Mouse (Mus musculus) embryonic facial prominence, embryonic 15.5 days (tissue): Measurements from ENCODE around the gene Fut2. TPM values are rescaled to one million over a fixed set of nuclear protein-coding genes. Genes with fewer than 3 reads are reported as not detected.

Source experiments
- ATAC-seq: fragments of 200-750 bp; cut with Nextera tagmentation; 2 replicates; pipeline ENCODE4 v1.8.0; 2017; ENCODE audit warnings: low read depth, moderate TSS enrichment; ENCODE audit not compliant: insufficient number of reproducible peaks, low FRiP score, low TSS enrichment
- H3K27ac ChIP-seq: fragments of 300-500 bp; sonication (generic); replicated peaks from 2 replicates; pipeline ENCODE4 v1.5.1; 2015; ENCODE audit warnings: mild to moderate bottlenecking, inconsistent platforms
- H3K27me3 ChIP-seq: fragments of 300-500 bp; sonication (generic); 2 replicates; pipeline ENCODE4 v1.6.1; 2015; ENCODE audit warnings: inconsistent platforms
- H3K36me3 ChIP-seq: fragments of 300-500 bp; sonication (generic); 2 replicates; pipeline ENCODE4 v1.6.1; 2015; ENCODE audit warnings: mild to moderate bottlenecking, inconsistent platforms
- H3K4me1 ChIP-seq: fragments of 300-500 bp; sonication (generic); 2 replicates; pipeline ENCODE4 v1.6.1; 2015; ENCODE audit warnings: inconsistent platforms
- H3K4me2 ChIP-seq: fragments of 300-500 bp; sonication (generic); replicated peaks from 2 replicates; pipeline ENCODE4 v1.6.1; 2015; ENCODE audit warnings: mild to moderate bottlenecking, inconsistent platforms
- H3K4me3 ChIP-seq: fragments of 300-500 bp; sonication (generic); replicated peaks from 2 replicates; pipeline ENCODE4 v1.5.1; 2015; ENCODE audit warnings: mild to moderate bottlenecking, inconsistent platforms
- H3K9ac ChIP-seq: fragments of 300-500 bp; sonication (generic); 2 replicates; pipeline ENCODE4 v1.6.1; 2015; ENCODE audit warnings: inconsistent platforms
- H3K9me3 ChIP-seq: fragments of 300-500 bp; sonication (generic); replicated peaks from 2 replicates; pipeline ENCODE4 v1.6.1; 2016; ENCODE audit warnings: inconsistent platforms
- WGBS: fragments of 180-500 bp; shearing (Covaris S2); methylation state at CpG from one replicate; pipeline ENCODE4 v1.1.7; 2015; 5-methylcytosine and 5-hydroxymethylcytosine counted together
- polyA plus RNA-seq: library from polyadenylated mRNA; unstranded; fragments of >200 nt; fragmentation: Nextera tagmentation; extraction: Ambion mirVana; gene quantifications from 2 replicates; pipeline ENCODE4 v1.2.1, GENCODE M21; 2015

Fut2 gene
- polyA plus RNA-seq, 1 experiment from 2014 or later: 6.5 TPM

DNA sequence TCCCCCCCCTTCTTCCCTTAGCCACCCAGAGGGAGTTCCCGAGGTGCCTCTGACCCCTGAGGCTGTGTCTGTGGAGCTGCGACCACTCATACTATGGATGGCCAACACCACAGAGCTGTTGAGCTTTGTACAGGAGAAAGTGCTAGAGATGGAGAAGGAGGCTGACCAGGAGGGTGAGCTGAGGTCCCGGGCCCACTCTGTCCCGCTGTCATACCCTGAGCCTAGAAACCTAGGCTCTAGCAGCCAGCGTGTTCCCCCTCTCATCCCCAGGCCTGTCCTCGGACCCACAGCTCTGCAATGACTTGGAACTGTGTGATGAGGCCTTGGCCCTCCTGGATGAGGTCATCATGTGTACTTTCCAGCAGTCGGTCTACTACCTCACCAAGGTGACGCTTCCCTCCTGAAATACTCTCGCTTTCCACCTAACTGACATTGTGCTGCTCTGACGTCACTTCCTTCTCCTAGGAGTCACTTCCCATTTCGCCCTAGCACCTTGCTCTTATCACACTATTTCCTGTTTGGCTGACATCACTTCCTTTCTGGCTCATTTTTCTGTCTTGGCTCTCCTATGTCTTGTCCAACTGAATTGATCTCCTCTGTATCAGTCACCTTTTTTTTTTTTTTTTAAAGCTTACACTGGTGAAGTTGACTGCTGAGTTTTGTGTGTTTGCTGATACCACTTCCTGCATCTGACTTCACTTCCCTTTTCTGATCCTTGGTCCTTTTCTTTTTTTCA, 31.1 kb downstream of the Fut2 start:
- peaks cover 30% of the 10 kb centered on the region for H3K4me1 ChIP-seq
- no peaks in the 10 kb centered on the region for H3K27me3 ChIP-seq
- H3K4me2 ChIP-seq: no peak overlapping the region
- WGBS: 84% methylated on average over 11 of the region's 11 CpGs
- no peak for ATAC-seq
- H3K4me3 ChIP-seq: no peak overlapping the region
- H3K27ac ChIP-seq: 0 out of 2 replicates have a peak overlapping the region, but pooled peaks have one; percentile 11
- H3K9me3 ChIP-seq: no peaks in the 10 kb centered on the region
- H3K9ac ChIP-seq: no peak overlapping the region
- H3K36me3 ChIP-seq: peaks cover 14% of the 10 kb centered on the region; the same call in 1 of the 2 replicates

DNA sequence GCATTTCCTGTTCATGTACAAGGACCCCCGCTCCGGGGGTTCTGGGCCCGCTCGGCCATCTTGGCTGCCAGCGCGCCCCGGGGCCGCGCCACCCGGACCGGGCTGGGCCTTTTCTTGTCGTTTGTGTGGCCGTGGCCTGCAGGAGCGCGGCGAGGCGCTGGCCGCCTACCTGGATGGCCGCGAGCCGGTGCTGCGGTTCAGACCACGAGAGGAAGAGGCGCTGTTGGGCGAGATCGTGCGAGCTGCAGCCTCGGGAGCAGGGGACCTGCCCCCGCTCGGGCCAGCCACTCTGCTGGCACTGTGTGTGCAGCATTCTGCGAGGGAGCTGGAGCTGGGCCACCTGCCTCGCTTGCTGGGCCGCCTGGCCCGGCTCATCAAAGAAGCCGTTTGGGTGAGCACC, 33.7 kb downstream of the Fut2 start:
- Histone ChIP-seq H3K9me3 (no peaks in the 10 kb centered on the region), H3K27ac (0 out of 2 replicates have a peak overlapping the region, but pooled peaks have one; percentile 39), H3K4me3 (peak overlapping the region; percentile 25), H3K4me2 (peak overlapping the region; percentile 44), H3K27me3 (no peaks in the 10 kb centered on the region; the same call in 1 of the 2 replicates), H3K36me3 (peaks cover 14% of the 10 kb centered on the region; the same call in 1 of the 2 replicates), H3K9ac (no peak overlapping the region), H3K4me1 (peaks cover 14% of the 10 kb centered on the region)
- ATAC-seq: no peak
- WGBS: 17% methylated on average over 35 of the region's 35 CpGs

DNA sequence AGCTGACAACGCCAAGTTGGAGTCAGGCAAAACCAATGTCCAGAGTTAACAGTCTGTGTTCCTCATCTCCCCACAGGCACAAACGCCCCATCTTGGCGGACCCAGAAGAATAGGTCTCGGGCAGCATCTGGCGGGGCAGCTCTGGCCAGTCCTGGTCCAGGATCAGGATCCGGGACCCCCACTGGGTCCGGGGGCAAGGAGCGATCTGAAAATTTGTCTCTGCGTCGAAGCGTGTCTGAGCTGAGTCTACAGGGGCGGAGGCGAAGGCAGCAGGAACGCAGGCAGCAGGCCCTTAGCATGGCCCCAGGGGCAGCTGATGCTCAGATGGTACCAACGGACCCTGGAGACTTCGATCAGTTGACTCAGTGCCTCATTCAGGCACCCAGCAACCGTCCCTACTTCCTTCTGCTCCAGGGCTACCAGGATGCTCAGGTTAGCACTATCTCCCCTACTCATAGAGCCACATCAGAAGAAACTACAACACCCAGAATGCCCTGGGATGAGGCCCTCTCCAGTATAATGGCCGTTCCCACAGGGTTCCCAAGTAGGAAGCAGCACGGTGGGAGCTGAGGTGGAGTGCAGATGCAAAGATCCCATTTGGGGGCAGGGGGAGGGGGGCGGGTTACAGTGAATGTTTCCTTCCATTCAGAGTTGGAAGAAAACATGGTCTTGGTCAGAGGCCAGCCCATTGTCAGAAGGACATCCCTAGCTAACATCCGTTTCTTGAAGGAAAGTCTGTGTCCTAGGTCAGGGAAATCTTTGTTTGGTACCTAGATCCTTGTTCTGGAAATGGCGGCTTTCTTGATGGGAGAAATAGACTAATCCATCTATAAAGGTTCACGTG, 35.9 kb downstream of the Fut2 start:
- Histone ChIP-seq H3K4me2 (no peak overlapping the region), H3K36me3 (no peaks in the 10 kb centered on the region), H3K9ac (no peak overlapping the region), H3K4me3 (no peak overlapping the region), H3K27me3 (no peaks in the 10 kb centered on the region; the same call in 1 of the 2 replicates), H3K27ac (no peak overlapping the region), H3K9me3 (no peaks in the 10 kb centered on the region), H3K4me1 (peaks cover 14% of the 10 kb centered on the region)
- 74% methylated on average over 23 of the region's 23 CpGs for WGBS
- ATAC-seq: no peak

DNA sequence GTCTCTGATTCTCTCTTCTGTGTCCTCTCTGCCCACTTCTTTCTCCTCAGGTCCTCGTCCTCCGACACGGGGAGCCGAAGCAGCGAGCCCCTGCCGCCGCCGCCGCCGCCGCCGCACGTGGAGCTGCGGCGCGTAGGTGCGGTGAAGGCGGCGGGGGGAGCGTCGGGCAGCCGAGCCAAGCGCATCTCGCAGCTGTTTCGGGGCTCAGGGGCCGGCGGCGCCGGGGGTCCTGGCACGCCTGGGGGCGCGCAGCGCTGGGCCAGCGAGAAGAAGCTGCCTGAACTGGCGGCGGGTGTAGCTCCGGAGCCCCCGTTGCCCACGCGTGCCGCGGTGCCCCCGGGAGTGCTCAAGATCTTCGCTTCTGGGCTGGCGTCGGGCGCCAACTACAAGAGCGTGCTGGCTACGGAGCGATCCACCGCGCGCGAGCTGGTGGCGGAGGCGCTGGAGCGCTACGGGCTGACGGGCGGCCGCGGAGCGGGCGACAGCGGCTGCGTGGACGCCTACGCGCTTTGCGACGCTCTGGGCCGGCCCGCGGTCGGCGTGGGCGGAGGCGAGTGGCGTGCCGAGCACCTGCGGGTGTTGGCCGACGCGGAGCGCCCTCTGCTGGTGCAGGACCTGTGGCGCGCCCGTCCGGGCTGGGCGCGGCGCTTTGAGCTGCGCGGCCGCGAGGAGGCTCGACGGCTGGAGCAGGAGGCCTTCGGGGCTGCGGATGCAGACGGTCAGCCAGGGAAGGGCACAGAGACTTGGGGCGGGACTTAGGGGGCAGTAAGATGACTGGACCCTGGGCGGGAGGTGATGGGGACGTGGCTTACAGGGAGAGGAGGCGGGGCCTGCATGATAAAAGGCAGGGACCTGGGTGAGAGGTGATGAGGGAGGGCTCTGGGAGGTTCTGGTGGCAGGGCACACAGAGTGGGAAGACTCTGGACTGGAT, 37.6 kb downstream of the Fut2 start:
- Histone ChIP-seq H3K4me3 (peak overlapping the region; percentile 54), H3K9me3 (no peaks in the 10 kb centered on the region), H3K36me3 (no peaks in the 10 kb centered on the region), H3K27ac (peak overlapping the region; percentile 71), H3K27me3 (no peaks in the 10 kb centered on the region; the same call in 1 of the 2 replicates), H3K4me2 (peak overlapping the region; percentile 86), H3K9ac (peak overlapping the region; percentile 39), H3K4me1 (peaks cover 14% of the 10 kb centered on the region)
- ATAC-seq: peak; percentile 84
- WGBS: under 1% methylated on average over 105 of the region's 105 CpGs

DNA sequence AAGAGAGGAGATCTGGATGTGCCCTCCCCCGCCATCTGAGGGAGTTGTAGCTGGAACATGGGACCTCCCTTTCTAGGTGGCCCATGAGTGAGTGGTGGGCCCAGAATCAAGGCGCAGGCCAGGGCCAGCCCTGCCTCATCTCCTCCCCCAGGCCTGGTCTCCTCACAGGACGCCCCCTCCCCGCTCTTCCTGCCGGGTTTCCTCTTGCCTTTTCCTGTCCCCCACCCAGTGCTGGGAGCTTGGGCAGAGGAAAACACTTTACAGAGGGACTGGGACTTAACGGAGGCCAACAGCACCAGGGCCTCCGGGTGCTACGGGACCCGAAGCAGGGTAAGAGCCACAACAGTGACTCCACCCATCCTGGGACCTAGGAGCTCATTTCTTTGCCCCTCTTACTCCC, 38.9 kb downstream of the Fut2 start, which contains the start of gene Rasip1:
Rasip1 (plus strand) TSS at position 228 of the 400 bp plus-strand sequence.
- peaks cover 8% of the 10 kb centered on the region; the same call in 1 of the 2 replicates for H3K4me1 ChIP-seq
- WGBS: 79% methylated on average over 9 of the region's 9 CpGs
- H3K27ac ChIP-seq: peak within 1 kb of the TSS; percentile 71; the same call in 1 of the 2 replicates
- H3K4me3 ChIP-seq: peak within 1 kb of the TSS; percentile 54
- no peaks in the 10 kb centered on the region; the same call in 1 of the 2 replicates for H3K27me3 ChIP-seq
- no peak for ATAC-seq
- H3K4me2 ChIP-seq: peak within 1 kb of the TSS; percentile 86
- no peaks in the 10 kb centered on the region for H3K9me3 ChIP-seq
- H3K9ac ChIP-seq: peak within 1 kb of the TSS; percentile 39
- H3K36me3 ChIP-seq: no peaks in the 10 kb centered on the region

DNA sequence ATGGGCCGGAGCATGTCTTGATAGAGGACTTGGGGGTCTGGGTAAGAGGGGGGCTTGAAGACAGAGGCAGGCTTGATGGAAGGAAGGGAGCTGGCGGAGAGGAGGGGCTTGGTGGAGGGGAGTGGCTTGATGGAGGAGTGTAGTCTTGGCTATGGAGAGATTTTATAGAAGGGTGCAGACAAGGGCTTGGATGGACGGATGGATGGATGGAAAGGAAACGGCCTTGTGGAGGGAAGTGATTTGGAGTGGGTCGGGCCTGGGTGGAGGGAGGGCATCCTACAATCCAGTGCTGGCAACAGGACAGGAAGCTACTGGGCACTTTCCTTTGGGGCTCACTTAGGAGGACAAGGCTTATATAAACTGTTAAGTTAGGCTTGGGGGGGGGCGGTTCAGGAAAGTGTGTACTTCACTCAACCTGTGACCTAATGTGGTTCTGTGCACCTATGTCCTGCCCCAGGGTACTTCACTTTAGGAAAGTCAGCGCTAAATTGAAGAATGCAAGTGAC, 39.6 kb downstream of the Fut2 start:
- Histone ChIP-seq H3K4me3 (no peak overlapping the region), H3K4me1 (0 out of 2 replicates have a peak, but pooled peaks cover 7% of the 10 kb centered on the region), H3K4me2 (no peak overlapping the region), H3K9ac (no peak overlapping the region), H3K27ac (no peak overlapping the region), H3K36me3 (no peaks in the 10 kb centered on the region), H3K27me3 (no peaks in the 10 kb centered on the region; the same call in 1 of the 2 replicates), H3K9me3 (no peaks in the 10 kb centered on the region)
- 90% methylated on average over 7 of the region's 7 CpGs for WGBS
- ATAC-seq: no peak

DNA sequence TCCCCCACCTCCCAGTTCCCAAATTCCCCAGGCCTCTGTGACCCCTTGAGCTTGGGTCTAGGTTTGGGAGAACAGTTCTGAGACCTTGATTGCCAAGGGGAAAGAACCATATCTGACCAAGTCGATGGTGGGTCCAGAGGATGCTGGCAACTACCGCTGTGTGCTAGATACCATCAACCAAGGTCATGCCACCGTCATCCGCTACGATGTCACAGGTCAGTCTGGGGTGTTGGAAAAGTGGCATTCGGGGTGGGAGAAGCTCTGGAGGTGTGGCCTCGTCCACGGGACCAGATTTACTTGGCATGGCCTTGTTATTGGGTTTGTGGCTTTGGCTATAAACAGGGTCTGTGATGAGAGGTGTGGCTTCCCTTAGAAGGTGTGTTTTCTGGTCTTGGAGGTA, 40.7 kb downstream of the Fut2 start:
- no peak for ATAC-seq
- 85% methylated on average over 8 of the region's 8 CpGs for WGBS
- Histone ChIP-seq H3K4me2 (no peak overlapping the region), H3K9me3 (no peaks in the 10 kb centered on the region), H3K4me1 (0 out of 2 replicates have a peak, but pooled peaks cover 7% of the 10 kb centered on the region), H3K27me3 (no peaks in the 10 kb centered on the region; the same call in 1 of the 2 replicates), H3K36me3 (no peaks in the 10 kb centered on the region), H3K27ac (no peak overlapping the region), H3K9ac (no peak overlapping the region), H3K4me3 (no peak overlapping the region)

DNA sequence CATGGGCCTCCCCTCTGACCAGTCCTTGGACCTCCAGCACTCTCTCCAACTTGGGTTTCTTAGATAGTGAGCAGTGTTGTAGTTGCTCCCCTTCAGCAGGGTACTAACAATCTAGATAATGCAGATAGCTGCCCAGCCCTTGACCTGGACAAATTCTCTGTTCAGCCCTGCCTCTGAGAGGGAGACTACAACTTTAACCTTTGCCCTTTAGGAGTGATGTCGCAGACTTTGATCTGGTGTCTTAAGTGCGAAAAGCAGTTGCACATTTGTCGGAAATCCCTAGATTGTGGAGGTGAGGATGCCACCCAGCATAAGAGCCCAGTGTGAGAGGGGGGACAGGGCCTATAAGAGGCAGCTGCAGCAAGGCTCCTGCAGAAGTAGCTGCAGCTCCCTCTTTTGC, 41.5 kb downstream of the Fut2 start:
- Histone ChIP-seq H3K27me3 (no peaks in the 10 kb centered on the region; the same call in 1 of the 2 replicates), H3K27ac (no peak overlapping the region), H3K36me3 (no peaks in the 10 kb centered on the region), H3K9ac (no peak overlapping the region), H3K4me2 (no peak overlapping the region), H3K4me3 (no peak overlapping the region), H3K9me3 (no peaks in the 10 kb centered on the region), H3K4me1 (0 out of 2 replicates have a peak, but pooled peaks cover 7% of the 10 kb centered on the region)
- no peak for ATAC-seq
- 75% methylated on average over 3 of the region's 3 CpGs for WGBS

DNA sequence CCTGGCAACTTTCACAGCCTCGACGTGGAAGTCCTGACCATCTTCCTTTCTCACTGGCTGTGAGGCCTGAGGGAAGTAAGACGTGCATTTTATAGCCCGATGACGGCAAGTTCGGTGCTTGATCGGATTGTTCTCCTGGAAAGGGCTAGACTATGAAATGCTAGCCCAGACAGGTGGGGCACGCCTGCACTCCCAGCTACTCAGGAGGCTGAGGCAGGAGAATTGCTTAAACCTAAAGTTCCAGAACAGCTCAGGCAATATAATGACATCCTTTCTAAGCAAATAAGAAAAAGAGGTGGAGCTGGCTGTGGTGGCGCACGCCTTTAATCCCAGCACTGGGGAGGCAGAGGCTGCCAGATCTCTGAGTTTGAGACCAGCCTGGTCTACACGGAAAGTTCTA, 42.7 kb downstream of the Fut2 start:
- WGBS: 91% methylated on average over 11 of the region's 11 CpGs

DNA sequence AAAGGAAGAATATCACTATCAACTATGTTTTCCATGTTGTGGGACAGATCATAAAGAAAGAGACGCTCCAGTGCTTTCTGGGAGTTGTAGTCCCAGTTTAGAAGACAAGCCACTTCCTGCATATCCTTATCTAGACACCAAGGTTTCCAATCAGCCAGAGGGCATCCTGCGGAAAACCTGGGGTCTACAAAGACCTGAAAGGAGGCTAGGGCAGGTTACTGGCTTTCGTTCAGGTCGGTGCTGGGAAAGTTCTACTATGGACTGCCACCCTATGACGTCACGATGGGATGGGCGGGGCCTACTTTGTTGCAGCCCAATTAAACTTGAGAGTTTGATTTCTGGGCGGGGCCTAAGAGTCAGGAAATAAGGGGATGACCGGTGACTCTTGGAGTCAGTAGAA, 44.8 kb downstream of the Fut2 start, which contains the start of gene Izumo1:
Izumo1 (plus strand) TSS at position 369 of the 400 bp plus-strand sequence.
- H3K4me3 ChIP-seq: no peak within 1 kb of the TSS
- no peaks in the 10 kb centered on the region for H3K36me3 ChIP-seq
- peaks cover 12% of the 10 kb centered on the region for H3K4me1 ChIP-seq
- ATAC-seq: no peak
- no peak within 1 kb of the TSS for H3K27ac ChIP-seq
- H3K27me3 ChIP-seq: peaks cover 19% of the 10 kb centered on the region
- 27% methylated on average over 9 of the region's 9 CpGs for WGBS
- H3K9ac ChIP-seq: no peak within 1 kb of the TSS
- H3K4me2 ChIP-seq: no peak within 1 kb of the TSS
- no peaks in the 10 kb centered on the region for H3K9me3 ChIP-seq

More for the DNA sequence above, 42.7 kb downstream of the Fut2 start:
- H3K4me3 ChIP-seq: no peak overlapping the region
- H3K27ac ChIP-seq: no peak overlapping the region
- peaks cover 7% of the 10 kb centered on the region for H3K27me3 ChIP-seq
- H3K9me3 ChIP-seq: no peaks in the 10 kb centered on the region
- H3K36me3 ChIP-seq: no peaks in the 10 kb centered on the region
- no peak overlapping the region for H3K9ac ChIP-seq
- 0 out of 2 replicates have a peak, but pooled peaks cover 7% of the 10 kb centered on the region for H3K4me1 ChIP-seq
- H3K4me2 ChIP-seq: no peak overlapping the region
- no peak for ATAC-seq
